Mouse (Mus musculus) stomach, embryonic 15.5 days (tissue): ENCODE data around the gene Prickle1. TPM values are rescaled to one million over a fixed set of nuclear protein-coding genes. Genes with fewer than 3 reads are reported as not detected.
A peak's percentile ranks its signal among the peaks of the same experiment; 100 is the strongest.

ENCODE experiments used
- ATAC-seq: fragments of 200-750 bp; cut with Nextera tagmentation; 2 replicates; pipeline ENCODE4 v1.8.0; 2017; ENCODE audit warnings: low read depth, moderate number of reproducible peaks, moderate TSS enrichment; ENCODE audit not compliant: insufficient read depth, low FRiP score
- H3K27ac ChIP-seq: fragments of 300-500 bp; sonication (generic); 2 replicates; pipeline ENCODE4 v1.5.1; 2015; ENCODE audit warnings: mild to moderate bottlenecking, inconsistent platforms
- H3K27me3 ChIP-seq: fragments of 300-500 bp; sonication (generic); replicated peaks from 2 replicates; pipeline ENCODE4 v1.6.1; 2015; ENCODE audit warnings: inconsistent platforms
- H3K36me3 ChIP-seq: fragments of 300-500 bp; sonication (generic); 2 replicates; pipeline ENCODE4 v1.6.1; 2015; ENCODE audit warnings: inconsistent platforms
- H3K4me1 ChIP-seq: fragments of 300-500 bp; sonication (generic); 2 replicates; pipeline ENCODE4 v1.6.1; 2015; ENCODE audit warnings: inconsistent platforms
- H3K4me2 ChIP-seq: fragments of 300-500 bp; sonication (generic); 2 replicates; pipeline ENCODE4 v1.6.1; 2015; ENCODE audit warnings: mild to moderate bottlenecking, inconsistent platforms
- H3K4me3 ChIP-seq: fragments of 300-500 bp; sonication (generic); replicated peaks from 2 replicates; pipeline ENCODE4 v1.5.1; 2015; ENCODE audit warnings: inconsistent platforms
- H3K9ac ChIP-seq: fragments of 300-500 bp; sonication (generic); 2 replicates; pipeline ENCODE4 v1.6.1; 2015; ENCODE audit warnings: inconsistent platforms
- H3K9me3 ChIP-seq: fragments of 300-500 bp; sonication (generic); 2 replicates; pipeline ENCODE4 v1.6.1; 2016; ENCODE audit warnings: inconsistent platforms
- WGBS: fragments of 180-500 bp; shearing (Covaris S2); methylation state at CpG from one replicate; pipeline ENCODE4 v1.1.7; 2015; 5-methylcytosine and 5-hydroxymethylcytosine counted together
- polyA plus RNA-seq: library from polyadenylated mRNA; unstranded; fragments of >200 nt; fragmentation: Nextera tagmentation; extraction: Ambion mirVana; gene quantifications from 2 replicates; pipeline ENCODE4 v1.2.1, GENCODE M21; 2015

The Prickle1 gene
- polyA plus RNA-seq, 1 experiment from 2014 or later: 23.0 TPM

- 4% methylated on average over 23 of the region's 23 CpGs for WGBS
- Histone ChIP-seq H3K9me3 (no peaks in the 10 kb centered on the region), H3K4me2 (peak overlapping the region; percentile 89), H3K4me1 (peaks cover 27% of the 10 kb centered on the region; the same call in 1 of the 2 replicates), H3K27ac (peak overlapping the region; percentile 84), H3K36me3 (no peaks in the 10 kb centered on the region), H3K9ac (peak overlapping the region; percentile 40; the same call in 1 of the 2 replicates), H3K4me3 (peak overlapping the region; percentile 75), H3K27me3 (no peaks in the 10 kb centered on the region)
- ATAC-seq: peak; percentile 19; the same call in 1 of the 2 replicates
Measured at GRCm38 (mm10) chr15:93518143-93518902, 77.4 kb downstream of the Prickle1 start.

- no peak for ATAC-seq
- H3K27me3 ChIP-seq: no peaks in the 10 kb centered on the region
- no peak overlapping the region for H3K9ac ChIP-seq
- H3K36me3 ChIP-seq: no peaks in the 10 kb centered on the region
- no peak overlapping the region for H3K4me3 ChIP-seq
- H3K4me1 ChIP-seq: peaks cover 32% of the 10 kb centered on the region; the same call in 1 of the 2 replicates
- peak overlapping the region; percentile 84; the same call in 1 of the 2 replicates for H3K27ac ChIP-seq
- no peaks in the 10 kb centered on the region for H3K9me3 ChIP-seq
- WGBS: 77% methylated on average over 11 of the region's 11 CpGs
- 0 out of 2 replicates have a peak overlapping the region, but pooled peaks have one; percentile 89 for H3K4me2 ChIP-seq
Measured at GRCm38 (mm10) chr15:93517022-93517565, 78.6 kb downstream of the Prickle1 start.

GRCm38 (mm10) chr15:93515316-93515715 lies 80.4 kb downstream of the Prickle1 start:
- Histone ChIP-seq H3K4me2 (no peak overlapping the region), H3K27ac (no peak overlapping the region), H3K27me3 (no peaks in the 10 kb centered on the region), H3K4me3 (no peak overlapping the region), H3K9ac (no peak overlapping the region), H3K4me1 (peaks cover 19% of the 10 kb centered on the region; the same call in 1 of the 2 replicates), H3K36me3 (no peaks in the 10 kb centered on the region), H3K9me3 (no peaks in the 10 kb centered on the region)
- ATAC-seq: no peak
- 67% methylated on average over 9 of the region's 9 CpGs for WGBS

GRCm38 (mm10) chr15:93513939-93514341 lies 81.8 kb downstream of the Prickle1 start:
- no peaks in the 10 kb centered on the region for H3K9me3 ChIP-seq
- 0 out of 2 replicates have a peak overlapping the region, but pooled peaks have one; percentile 9 for H3K4me3 ChIP-seq
- H3K27ac ChIP-seq: no peak overlapping the region
- no peaks in the 10 kb centered on the region for H3K27me3 ChIP-seq
- H3K4me2 ChIP-seq: peak overlapping the region; percentile 41
- 21% methylated on average over 10 of the region's 10 CpGs for WGBS
- H3K9ac ChIP-seq: no peak overlapping the region
- no peak for ATAC-seq
- H3K4me1 ChIP-seq: peaks cover 19% of the 10 kb centered on the region; the same call in 1 of the 2 replicates
- peaks cover 2% of the 10 kb centered on the region; the same call in 1 of the 2 replicates for H3K36me3 ChIP-seq

GRCm38 (mm10) chr15:93512437-93512836 lies 83.3 kb downstream of the Prickle1 start:
- Histone ChIP-seq H3K36me3 (peaks cover 12% of the 10 kb centered on the region), H3K4me3 (no peak overlapping the region), H3K9ac (no peak overlapping the region), H3K4me1 (peaks cover 13% of the 10 kb centered on the region; the same call in 1 of the 2 replicates), H3K27me3 (no peaks in the 10 kb centered on the region), H3K4me2 (no peak overlapping the region), H3K27ac (no peak overlapping the region), H3K9me3 (no peaks in the 10 kb centered on the region)
- WGBS: 41% methylated on average over 9 of the region's 9 CpGs
- no peak for ATAC-seq

- 49% methylated on average over 12 of the region's 12 CpGs for WGBS
- H3K4me1 ChIP-seq: peaks cover 9% of the 10 kb centered on the region; the same call in 1 of the 2 replicates
- no peak for ATAC-seq
Measured at GRCm38 (mm10) chr15:93510690-93511336, 84.9 kb downstream of the Prickle1 start.

GRCm38 (mm10) chr15:93504808-93505207 lies 90.9 kb downstream of the Prickle1 start:
- H3K9me3 ChIP-seq: no peaks in the 10 kb centered on the region
- no peak overlapping the region for H3K4me3 ChIP-seq
- ATAC-seq: no peak
- H3K27me3 ChIP-seq: no peaks in the 10 kb centered on the region
- H3K4me2 ChIP-seq: no peak overlapping the region
- H3K9ac ChIP-seq: no peak overlapping the region
- H3K27ac ChIP-seq: no peak overlapping the region
- WGBS: 94% methylated on average over 17 of the region's 17 CpGs
- H3K4me1 ChIP-seq: no peaks in the 10 kb centered on the region
- H3K36me3 ChIP-seq: peaks cover 63% of the 10 kb centered on the region

More at GRCm38 (mm10) chr15:93510690-93511336, 84.9 kb downstream of the Prickle1 start:
- Histone ChIP-seq H3K27ac (no peak overlapping the region), H3K27me3 (no peaks in the 10 kb centered on the region), H3K4me3 (no peak overlapping the region), H3K4me2 (no peak overlapping the region), H3K9me3 (no peaks in the 10 kb centered on the region), H3K9ac (no peak overlapping the region), H3K36me3 (peaks cover 19% of the 10 kb centered on the region)

GRCm38 (mm10) chr15:93503201-93503745 lies 92.4 kb downstream of the Prickle1 start:
- H3K4me2 ChIP-seq: no peak overlapping the region
- H3K4me1 ChIP-seq: no peaks in the 10 kb centered on the region
- no peak overlapping the region for H3K4me3 ChIP-seq
- no peak overlapping the region for H3K27ac ChIP-seq
- 95% methylated on average over 35 of the region's 35 CpGs for WGBS
- no peaks in the 10 kb centered on the region for H3K27me3 ChIP-seq
- H3K36me3 ChIP-seq: peaks cover 56% of the 10 kb centered on the region
- H3K9me3 ChIP-seq: no peaks in the 10 kb centered on the region
- no peak overlapping the region for H3K9ac ChIP-seq
- no peak for ATAC-seq

- no peak overlapping the region for H3K27ac ChIP-seq
- no peak for ATAC-seq
- no peaks in the 10 kb centered on the region for H3K9me3 ChIP-seq
- no peak overlapping the region for H3K4me2 ChIP-seq
- WGBS: 91% methylated on average over 9 of the region's 9 CpGs
- H3K36me3 ChIP-seq: peaks cover 54% of the 10 kb centered on the region
- no peak overlapping the region for H3K4me3 ChIP-seq
- H3K27me3 ChIP-seq: no peaks in the 10 kb centered on the region
- no peaks in the 10 kb centered on the region for H3K4me1 ChIP-seq
- no peak overlapping the region for H3K9ac ChIP-seq
Measured at GRCm38 (mm10) chr15:93502703-93503102, 93.0 kb downstream of the Prickle1 start.

GRCm38 (mm10) chr15:93499866-93500265 lies 95.8 kb downstream of the Prickle1 start:
- no peaks in the 10 kb centered on the region for H3K27me3 ChIP-seq
- ATAC-seq: no peak
- 70% methylated on average over 9 of the region's 9 CpGs for WGBS

GRCm38 (mm10) chr15:93494700-93495099 lies 101.0 kb downstream of the Prickle1 start:
- 79% methylated on average over 7 of the region's 7 CpGs for WGBS
- no peaks in the 10 kb centered on the region for H3K4me1 ChIP-seq
- no peak overlapping the region for H3K9ac ChIP-seq
- H3K4me2 ChIP-seq: no peak overlapping the region
- no peaks in the 10 kb centered on the region for H3K27me3 ChIP-seq
- H3K36me3 ChIP-seq: no peaks in the 10 kb centered on the region
- no peak overlapping the region for H3K27ac ChIP-seq
- no peak overlapping the region for H3K4me3 ChIP-seq
- no peaks in the 10 kb centered on the region for H3K9me3 ChIP-seq
- ATAC-seq: no peak

More at GRCm38 (mm10) chr15:93499866-93500265, 95.8 kb downstream of the Prickle1 start:
- H3K9me3 ChIP-seq: no peaks in the 10 kb centered on the region
- no peak overlapping the region for H3K4me2 ChIP-seq
- H3K27ac ChIP-seq: no peak overlapping the region
- no peak overlapping the region for H3K9ac ChIP-seq
- H3K4me3 ChIP-seq: no peak overlapping the region
- no peaks in the 10 kb centered on the region for H3K4me1 ChIP-seq
- peaks cover 41% of the 10 kb centered on the region for H3K36me3 ChIP-seq
